Mouse (Mus musculus) layer of hippocampus, postnatal 36 days (tissue): ENCODE data around the gene G6pdx. TPM values are rescaled to one million over a fixed set of nuclear protein-coding genes. Genes with fewer than 3 reads are reported as not detected.

Source experiments
- total RNA-seq, 2 experiments: library from RNA; stranded (reverse); gene quantifications; 2 replicates each; pipeline ENCODE4 v1.2.3; 2021

Gene G6pdx
- total RNA-seq, 2 experiments from 2014 or later: 24.9 to 29.5 TPM

Other genes with a start within 250 kb of the G6pdx start
- 10 to 100 TPM; 75.2 to 93.2 TPM for gene Flna, start 179.4 kb downstream of the G6pdx start, total RNA-seq
- 10 to 100 TPM; 33.0 to 35.6 TPM for gene Emd, start 174.5 kb downstream of the G6pdx start, total RNA-seq
- 100 to 1,000 TPM; 191 to 202 TPM for gene Rpl10, start 158.4 kb downstream of the G6pdx start, total RNA-seq
- gene Taz, start 147.3 kb downstream of the G6pdx start, total RNA-seq: 10 to 100 TPM; 64.5 to 65.9 TPM
- 1 to 10 TPM; 2.1 to 2.7 TPM for gene Dnase1l1, start 146.9 kb downstream of the G6pdx start, total RNA-seq
- gene Atp6ap1, start 132.1 kb downstream of the G6pdx start, total RNA-seq: 100 to 1,000 TPM; 320 to 335 TPM
- 100 to 1,000 TPM; 582 to 603 TPM for gene Gdi1, start 124.2 kb downstream of the G6pdx start, total RNA-seq
- gene Fam50a, start 116.2 kb downstream of the G6pdx start, total RNA-seq: 10 to 100 TPM; 28.9 to 33.8 TPM
- gene Plxna3, start 100.1 kb downstream of the G6pdx start, total RNA-seq: 10 to 100 TPM; 32.4 to 33.6 TPM
- gene Lage3, start 75.6 kb downstream of the G6pdx start, total RNA-seq: 10 to 100 TPM; 25.1 to 26.4 TPM
- gene Ubl4a, start 56.0 kb downstream of the G6pdx start, total RNA-seq: 10 to 100 TPM; 67.7 to 68.7 TPM
- 1 to 10 TPM; 2.1 to 3.3 TPM for gene Slc10a3, start 55.8 kb downstream of the G6pdx start, total RNA-seq
- gene Fam3a, start 35.9 kb downstream of the G6pdx start, total RNA-seq: 10 to 100 TPM; 18.8 to 24.2 TPM
- gene Ikbkg, start 35.9 kb downstream of the G6pdx start, total RNA-seq: 10 to 100 TPM; 47.1 to 50.4 TPM
- gene Gm6880, start 52.2 kb upstream of the G6pdx start, total RNA-seq: not detected
- not detected for gene Olfr1326-ps1, start 145.7 kb upstream of the G6pdx start, total RNA-seq
- gene Olfr1325, start 163.5 kb upstream of the G6pdx start, total RNA-seq: not detected
- gene Gm5640, start 216.4 kb upstream of the G6pdx start, total RNA-seq: under 1 TPM; 0.52 to 0.53 TPM